Mouse (Mus musculus): ENCODE measurements around the gene Pomp.

Gene Pomp

DNA sequence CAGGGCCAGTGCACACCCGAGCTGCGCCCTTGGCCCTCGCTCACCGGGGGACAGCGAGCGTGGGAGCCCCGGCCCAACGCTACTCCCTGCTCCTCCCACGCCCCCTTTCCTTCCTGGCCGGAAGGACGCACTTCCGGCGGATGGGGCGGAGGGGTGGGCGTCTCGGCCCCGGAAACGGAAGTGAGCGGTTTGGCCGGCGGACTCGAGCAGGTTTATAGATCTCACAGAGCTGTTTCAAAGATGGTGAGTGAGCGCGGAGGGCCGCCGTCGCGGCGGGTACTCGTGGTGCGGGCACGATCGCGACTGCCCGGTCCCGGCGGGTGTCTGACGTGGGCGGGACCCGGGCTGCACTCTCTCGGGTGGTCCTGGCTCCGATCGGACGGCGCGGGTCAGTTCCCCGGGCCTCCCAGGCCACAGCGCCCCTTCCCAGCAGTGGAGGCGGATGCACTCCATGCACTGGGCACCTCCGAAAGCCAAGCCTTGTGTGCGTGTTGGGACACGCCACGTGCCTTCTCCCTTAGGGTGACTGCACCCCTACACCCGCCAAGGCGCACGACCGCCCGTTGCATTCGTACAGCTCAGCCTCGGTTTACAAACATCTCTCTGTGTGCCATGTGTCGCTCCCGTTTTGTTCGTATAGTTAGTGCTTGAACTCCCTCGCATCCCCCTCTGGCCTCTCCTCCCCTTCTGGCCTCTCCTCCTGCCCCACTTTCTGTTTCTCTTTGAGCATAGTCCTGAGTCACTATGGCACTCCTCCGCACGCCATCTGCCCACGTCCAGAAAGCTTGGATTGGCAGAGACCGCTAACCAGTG lies at the start of gene Pomp:
Gene Pomp, plus strand, starts transcription at position 13 of the 813 bp plus-strand sequence.
- DNase-seq (ENCODE audit: low read depth, low spot score), result peak; percentile 95

DNA sequence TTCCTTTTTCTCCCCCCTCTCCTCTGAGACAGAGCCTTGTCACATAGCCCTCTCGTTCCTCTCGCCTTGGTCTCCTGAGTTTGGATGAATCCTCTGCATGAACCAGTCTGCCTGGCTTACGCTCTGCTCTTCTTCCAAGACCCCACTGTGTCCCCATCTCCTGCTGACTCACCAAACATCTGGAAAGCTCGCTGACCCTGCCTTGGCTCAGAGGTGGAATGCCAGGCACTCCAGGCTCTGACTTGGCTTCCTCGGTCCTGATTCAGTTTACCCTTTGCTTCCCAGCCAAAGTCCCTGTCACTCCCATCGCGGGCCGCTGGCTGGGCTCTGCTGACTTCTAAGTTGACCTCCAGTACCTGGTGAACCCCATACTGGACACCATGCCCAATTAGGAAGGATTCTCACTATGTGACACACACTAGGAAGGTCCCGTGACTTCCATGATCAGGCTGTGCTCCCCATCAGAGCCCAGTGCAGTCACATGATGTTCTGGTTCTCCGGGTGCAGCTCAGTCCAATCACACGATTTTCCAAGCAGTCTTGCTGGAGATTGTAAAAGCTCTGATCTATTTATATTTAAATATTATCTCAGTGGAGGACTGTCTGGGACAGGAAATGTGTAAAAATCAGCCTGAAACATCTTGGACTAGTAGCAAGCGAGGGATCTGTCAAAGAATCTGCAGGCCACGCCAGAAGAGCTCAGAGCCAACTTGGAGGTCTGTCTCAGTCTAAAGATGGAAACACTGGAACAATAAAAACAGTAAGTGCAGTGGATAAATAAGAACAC lies 47.8 kb upstream of the Pomp start:
- DNase-seq (ENCODE audit: low read depth, low spot score), result no peak

DNA sequence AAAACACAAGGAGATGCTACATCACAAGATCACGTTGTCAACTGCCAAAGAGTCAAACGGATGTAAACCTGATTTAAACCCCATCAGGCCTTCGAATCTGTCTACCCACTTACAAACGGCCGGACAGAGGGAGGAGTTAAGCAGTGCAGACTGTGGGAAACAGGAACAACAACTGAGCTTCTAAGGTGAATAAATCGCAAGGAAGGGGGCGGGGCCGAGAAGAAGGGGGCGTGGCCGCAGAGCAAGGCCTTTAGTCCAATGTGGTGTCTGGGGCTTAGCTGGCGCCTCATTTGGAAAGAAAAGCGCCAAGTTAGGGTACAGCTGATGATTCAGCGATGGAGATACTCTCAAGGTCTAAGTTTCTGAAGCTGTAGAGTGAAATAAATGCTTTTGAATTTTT lies 45.3 kb upstream of the Pomp start:
- DNase-seq (ENCODE audit: low read depth, low spot score), result peak; percentile 54

DNA sequence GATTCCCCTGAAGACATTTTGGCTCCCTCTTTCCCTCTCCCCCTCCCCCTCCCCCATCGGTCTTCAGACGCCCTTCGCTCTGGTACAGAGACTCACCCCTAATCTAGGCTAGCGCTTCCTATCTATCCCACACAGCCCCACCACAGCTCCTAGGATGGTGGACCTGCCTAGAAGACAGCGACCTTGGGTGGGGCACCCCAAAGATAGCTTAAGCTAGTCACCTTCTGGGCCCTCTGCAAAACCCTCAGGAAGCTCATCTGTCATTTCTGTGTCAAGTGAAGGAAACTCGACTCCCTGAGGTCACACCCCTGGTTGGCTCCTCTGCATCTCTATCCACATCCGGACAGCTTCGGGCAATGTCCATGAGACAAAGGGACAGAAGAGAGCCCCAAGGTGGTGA lies 44.7 kb upstream of the Pomp start:
- no peak for DNase-seq (ENCODE audit: low read depth, low spot score)

DNA sequence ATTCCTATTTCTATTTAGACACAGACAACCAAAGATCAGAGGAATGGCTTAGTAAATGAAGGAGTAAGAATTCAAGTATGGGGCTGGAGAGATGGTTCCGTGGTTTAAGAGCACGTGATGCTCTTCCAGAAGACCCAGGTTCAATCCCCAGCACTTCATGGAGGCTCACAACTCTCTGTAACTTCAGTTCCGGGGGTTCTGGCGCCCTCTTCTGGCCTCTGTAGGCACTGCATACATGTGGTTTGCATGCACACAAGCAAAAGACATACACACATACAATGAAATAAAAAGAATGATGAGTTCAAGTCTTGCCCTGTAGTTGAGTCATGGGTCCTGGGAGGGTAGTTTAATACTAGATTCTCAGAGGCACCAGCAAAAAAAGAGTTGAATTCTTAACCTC lies 43.8 kb upstream of the Pomp start:
- peak; percentile 48 for DNase-seq (ENCODE audit: low read depth, low spot score)

DNA sequence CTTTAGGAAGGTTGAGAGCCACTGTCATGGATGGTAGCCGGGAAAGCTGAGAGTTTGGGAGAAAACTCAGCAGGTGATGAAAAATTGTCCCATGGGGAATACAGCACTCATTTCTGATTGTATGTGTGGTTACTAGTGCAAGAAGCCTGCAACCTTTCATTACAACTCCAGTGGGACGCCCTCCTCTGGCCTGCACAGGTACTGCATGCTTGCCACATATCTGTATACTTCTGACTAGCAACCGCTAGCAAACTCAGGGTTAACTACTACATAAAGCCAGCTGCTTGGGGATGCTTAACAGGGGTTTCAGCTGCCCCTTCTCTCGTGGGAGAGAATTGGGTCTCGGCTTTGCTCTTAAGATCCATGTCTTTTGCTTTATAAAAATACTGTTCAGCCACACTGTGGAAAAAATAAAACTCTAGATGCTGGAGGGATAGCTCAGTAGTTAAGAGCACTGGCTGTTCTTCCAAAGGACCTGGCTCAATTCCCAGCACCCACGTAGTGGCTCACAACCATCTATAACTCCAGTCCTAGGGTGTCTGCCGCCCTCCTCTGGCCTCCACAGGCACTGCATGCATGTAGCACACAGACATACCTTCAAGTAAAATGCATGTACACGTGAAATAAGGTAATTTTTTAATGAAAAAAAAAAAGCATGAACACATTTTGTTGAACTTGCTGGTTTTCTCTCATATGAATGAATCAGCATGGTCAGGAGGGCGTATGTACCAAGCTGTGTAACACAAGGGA lies 42.3 kb upstream of the Pomp start:
- DNase-seq (ENCODE audit: low read depth, low spot score), result peak; percentile 39

DNA sequence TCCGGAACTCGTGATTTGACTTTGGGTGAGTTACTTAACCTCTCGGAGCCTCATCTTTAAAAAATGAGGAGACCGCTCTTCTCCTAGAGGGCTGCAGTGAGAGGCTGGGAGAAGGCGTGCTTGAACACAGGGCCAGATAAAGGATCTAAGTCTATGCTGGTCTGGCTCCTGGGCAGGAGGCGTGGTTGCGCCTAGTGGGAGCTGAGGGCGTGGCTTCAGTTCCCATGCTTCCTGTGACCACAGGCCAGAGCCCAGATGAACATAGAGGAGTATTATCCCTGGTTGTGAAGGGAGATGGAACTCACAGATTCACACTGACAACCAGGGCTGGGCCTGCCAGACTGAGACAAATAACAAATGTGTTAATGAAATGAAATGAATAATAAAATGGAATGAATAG lies 41.4 kb upstream of the Pomp start:
- peak; percentile 88 for DNase-seq (ENCODE audit: low read depth, low spot score)

DNA sequence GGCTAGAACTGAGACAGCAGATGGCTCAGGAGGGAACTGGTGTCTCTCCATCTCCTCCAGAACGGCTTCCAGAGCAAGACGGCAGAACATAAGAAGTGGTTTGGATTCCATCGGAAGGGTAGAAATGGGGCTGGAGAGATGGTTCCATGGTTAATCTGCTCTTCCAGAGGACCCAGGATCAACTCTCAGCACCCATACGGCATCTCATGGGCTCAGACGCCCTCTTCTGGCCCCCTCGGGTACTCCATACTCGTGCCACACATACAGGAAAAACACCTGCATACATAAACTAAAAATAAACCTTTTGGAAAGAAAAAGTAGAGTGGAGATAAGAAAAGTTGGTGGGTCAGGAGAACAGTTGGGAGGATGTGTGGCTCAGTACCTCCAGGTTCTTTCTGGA lies 40.4 kb upstream of the Pomp start:
- DNase-seq (ENCODE audit: low read depth, low spot score), result peak; percentile 89

DNA sequence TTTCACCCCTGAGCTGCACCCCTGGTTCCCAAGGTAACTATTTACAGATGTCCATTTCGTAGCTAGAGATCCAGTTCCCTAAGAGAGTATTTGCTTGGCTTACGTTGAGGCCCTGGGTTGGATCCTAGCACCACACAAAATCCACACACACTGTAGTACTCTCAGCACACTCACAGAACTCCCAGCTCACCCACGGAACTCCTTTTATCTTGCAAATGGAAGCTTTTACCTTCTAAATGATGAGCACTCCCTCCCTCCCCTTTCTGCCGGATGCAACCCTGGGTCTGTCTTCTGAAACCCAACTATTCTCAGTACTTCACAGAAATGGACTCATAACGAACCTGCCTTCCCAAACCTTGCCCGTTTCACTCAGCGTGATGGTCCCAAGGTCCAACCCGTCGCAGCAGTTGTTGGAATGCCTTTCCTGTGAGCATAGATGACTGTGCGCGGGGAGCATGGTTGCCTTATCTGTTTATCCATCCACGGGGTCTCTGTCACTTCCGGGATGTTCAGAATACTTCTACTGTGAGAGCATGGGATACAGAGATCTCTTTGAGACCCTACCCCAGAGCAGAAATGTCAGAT lies 36.1 kb upstream of the Pomp start:
- peak; percentile 53 for DNase-seq (ENCODE audit: low read depth, low spot score)

DNA sequence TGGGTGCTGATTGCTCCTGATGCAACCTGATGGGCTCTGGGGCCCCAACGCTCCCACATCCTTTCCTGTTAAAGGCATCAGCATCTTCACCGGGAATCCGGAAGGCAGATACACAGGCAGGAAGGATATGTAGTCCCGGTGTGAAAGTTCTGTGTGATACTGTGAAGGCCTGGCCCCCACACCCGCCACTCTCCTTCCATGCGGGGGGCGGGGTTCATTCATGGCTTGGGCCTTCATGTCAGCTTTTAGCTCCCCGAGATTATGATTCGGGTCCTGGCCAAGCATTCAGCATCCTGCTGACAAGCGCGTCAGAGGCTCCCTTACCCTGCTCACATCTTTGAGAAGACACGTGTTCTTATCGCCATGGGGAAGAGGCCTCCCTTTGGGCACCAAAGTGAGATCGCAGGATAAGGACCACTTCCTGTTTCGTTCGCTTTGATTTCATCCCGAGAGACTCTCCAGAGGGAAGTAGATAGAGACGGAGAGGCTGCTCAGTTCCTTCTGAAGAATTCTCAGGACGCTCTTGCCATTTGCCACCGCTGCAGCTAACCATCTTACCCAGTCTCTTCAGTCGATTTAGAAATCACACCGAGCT lies 34.8 kb upstream of the Pomp start:
- DNase-seq (ENCODE audit: low read depth, low spot score), result peak; percentile 34

DNA sequence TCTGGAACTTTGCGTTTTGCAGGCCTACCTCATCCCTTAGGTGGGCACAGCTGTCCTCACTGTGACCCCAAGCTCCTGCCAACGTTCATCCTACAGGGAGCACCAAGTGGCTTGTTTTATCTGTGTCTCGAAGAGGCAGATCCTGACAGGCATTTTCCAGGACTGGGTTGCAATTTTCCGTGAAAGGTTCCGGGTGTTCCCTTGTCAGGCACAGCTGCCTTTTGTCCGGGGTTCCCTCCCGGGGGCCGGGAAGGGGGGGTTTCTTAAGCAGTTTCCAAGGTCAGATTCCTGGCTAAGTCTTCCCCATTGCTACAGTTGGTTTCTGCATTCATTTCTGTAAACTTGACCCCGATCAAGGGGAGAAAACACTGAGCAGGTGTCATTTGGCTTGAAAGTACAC lies 34.2 kb upstream of the Pomp start:
- no peak for DNase-seq (ENCODE audit: low read depth, low spot score)

DNA sequence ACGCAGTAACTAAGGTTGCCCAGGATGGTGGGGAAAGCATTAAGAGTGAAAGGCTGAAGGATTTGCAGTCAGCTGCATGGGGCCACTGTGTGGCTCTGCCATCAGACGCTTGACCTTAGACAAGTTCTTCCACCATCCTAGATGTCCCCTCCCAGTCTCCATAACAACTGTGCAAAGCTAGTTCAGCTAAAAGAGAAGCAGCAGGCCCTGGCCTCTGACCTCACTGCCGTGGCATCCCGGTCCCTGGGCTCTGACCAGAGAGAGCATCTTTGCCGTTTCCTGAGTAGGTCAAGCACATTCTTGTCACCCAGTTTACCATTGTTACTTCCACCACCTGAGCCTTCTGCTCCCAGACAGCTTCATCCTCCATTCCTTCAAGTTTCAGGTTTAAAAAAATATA lies 33.7 kb upstream of the Pomp start:
- DNase-seq (ENCODE audit: low read depth, low spot score), result peak; percentile 33

DNA sequence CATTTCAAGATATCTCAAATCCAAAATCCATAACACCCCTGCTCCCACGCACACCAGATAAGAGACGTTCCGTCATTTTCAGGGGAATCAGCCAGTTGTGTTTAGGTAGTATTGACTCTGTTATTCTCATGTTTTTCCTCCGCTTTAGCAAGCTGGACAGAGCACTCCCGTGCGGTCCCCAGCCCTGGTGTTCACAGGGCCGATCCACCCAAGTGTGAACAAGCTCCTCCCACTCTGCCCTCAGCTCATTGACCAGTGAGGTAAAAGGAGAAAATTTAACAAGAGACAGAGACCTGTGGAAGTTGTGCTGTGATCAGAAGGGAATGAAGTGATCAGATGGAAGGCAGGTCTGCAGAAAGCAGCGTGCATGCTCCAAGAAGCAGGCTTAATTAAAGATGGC lies 31.4 kb upstream of the Pomp start:
- DNase-seq (ENCODE audit: low read depth, low spot score), result no peak

DNA sequence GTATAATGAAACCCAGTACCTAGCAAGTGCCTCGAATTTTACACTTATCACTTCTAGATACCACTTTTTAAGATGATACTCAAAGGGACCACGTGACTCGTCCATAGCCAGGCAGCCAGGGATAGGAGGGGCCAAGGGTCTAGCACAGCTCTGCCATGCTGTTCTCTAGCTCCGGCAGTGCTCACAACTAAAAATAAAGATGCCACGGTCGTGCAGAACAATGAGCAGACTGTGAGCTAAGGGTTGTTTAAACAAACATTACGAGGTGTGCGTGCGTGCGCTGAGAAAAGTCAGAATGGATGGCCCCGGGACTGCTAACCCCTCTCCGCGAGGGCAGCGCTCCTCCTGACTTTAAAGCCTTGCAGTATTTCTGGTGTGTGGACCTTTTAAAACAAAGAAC lies 27.4 kb upstream of the Pomp start:
- DNase-seq (ENCODE audit: low read depth, low spot score), result no peak

DNA sequence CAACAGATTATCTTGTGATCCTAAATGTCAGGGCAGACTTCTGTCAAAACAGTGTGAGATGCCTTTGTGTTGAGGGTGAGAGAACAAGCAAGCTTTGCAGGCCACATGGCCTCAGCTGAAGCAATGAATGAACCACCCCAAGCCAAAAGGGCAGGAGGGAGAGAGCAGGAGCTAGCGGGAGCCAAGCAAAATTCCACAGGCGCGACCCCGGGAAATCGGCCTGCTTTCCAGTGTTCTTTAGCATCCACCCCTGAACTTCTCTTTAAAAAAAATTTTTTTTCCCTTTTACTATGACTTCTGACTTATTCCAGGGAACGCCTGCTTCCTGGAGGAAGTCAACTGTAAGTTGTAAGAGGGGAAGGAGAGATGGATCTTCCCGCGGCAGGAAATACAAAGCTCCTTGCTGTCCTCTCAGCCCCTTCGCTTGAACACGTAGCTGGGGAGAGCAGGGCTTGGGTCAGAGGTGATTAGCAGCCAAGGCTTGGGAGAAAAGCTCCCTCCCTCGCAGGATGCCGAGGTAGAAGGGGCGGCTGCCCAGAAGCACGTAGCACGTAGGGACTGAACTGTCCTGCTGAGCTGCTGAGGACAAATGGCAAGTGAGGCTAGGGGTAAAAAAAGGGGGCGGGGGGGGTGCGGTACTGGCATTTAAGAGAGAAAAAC lies 25.3 kb upstream of the Pomp start:
- peak; percentile 30 for DNase-seq (ENCODE audit: low read depth, low spot score)

DNA sequence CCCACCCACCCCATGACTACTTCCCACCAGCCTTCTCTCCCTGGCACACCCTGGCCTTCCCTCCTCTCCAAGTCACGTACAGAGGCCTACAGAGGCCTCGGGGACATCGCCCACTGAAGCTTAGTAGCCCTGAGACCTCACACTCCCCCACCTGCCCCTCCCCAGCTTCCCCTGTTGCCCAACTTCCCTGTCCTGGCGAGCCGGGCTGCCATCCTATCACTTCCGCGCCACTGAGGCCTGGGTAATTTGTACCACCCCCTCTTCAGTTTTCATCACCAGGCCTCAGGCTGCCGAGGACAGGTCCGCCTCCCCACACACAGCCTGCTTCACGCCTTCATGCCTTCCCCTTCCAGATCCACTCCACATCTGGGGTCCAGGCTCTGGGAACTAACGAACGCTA lies 20.8 kb upstream of the Pomp start:
- peak; percentile 19 for DNase-seq (ENCODE audit: low read depth, low spot score)

DNA sequence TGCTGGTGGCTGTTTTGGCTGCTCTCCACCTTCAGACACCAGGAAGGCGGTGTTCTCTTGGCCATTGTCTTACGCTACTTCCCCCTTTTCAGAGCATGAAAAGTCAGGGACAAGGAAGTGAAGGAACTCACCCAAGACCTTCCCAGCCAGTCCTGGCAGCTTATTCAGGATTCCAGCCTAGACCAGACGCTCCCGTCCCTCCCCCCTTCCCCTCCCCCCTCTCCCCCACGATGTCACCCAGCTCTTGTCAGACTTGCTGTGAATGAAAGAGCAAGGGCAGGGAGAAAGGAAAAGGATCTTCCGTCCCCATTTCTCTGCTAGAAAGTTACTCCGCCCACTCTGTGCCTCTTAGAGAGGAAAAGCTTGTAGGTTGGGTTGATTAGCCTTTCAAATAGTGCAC lies 16.9 kb upstream of the Pomp start:
- DNase-seq (ENCODE audit: low read depth, low spot score), result peak; percentile 93

DNA sequence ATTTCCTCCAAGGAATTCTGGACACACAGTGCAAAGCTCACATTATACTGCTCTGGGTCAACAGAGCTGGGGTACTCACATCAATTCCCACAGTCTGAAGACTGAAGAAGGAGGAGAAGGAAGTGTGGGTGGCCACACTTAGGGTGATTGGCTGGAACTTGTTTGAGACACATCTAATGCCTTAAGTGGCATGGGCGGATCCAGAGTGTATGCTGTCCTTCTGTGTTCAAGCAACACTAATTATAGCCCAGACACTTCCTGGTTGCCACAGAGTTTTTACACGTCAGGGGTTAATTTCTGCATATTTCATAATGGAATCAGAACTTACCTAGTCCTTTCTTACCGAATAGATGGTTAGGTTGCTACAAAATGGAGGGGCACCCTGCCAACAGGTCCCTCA lies 14.9 kb upstream of the Pomp start:
- DNase-seq (ENCODE audit: low read depth, low spot score), result no peak

DNA sequence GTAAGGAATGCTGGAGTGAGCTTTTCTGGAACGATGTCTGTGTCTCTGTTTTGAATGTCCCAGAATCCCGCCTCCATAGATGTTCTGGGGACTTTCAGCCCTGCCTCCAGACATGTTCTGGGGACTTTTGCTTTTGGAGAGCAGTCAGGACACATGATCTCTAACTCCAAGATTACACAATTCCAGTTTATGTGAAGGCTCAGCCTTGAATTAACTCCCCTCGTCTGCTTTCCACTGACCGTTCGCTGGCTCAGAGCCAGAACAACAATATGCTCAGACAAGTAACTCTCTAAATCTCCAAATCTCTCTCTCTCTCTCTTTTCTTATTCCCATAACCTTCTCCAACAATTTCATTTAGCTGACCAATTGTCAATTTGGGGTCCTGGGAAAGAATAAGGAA lies 12.9 kb upstream of the Pomp start:
- DNase-seq (ENCODE audit: low read depth, low spot score), result no peak

DNA sequence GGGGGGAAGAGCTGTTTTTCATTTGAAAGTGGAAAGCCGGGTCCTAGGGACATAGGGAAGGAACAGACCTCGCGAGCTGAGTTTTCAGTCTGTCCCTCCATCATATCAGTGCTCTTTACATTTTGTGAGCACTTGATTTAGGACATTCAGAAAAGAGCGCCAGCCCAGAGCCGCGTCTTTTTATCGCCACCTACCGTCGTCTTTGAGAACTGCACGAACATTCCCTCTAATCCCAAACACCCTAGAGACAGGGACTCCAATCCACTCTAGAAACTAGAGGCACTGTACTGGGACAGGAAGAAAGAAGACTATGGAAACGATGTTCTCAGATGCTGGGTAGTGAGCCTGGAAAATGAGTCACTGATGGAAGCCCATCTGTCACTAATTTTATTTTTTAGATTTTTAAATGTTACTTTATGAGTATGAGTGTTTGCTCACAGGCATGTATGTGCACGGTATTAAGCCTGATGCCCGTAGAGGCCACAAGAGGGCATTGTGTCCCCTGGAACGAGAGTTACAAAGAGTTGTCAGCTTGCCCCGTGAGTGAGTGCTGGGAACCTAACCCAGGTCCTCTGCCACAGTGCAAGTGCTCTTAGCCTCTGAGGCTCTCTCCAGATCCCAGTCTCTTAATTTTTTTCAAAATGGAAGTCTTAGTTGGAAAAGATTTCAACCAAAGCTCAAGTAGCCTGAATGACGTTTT lies 11.9 kb upstream of the Pomp start:
- DNase-seq (ENCODE audit: low read depth, low spot score), result peak; percentile 86
